Mouse (Mus musculus): Measurements from ENCODE around the gene Mettl14. TPM values are rescaled to one million over a fixed set of nuclear protein-coding genes. Genes with fewer than 3 reads are reported as not detected.
"Not testable (repeated sequence)": the region's sequence is repeated elsewhere in the genome, so short reads cannot be mapped to it uniquely, and the experiment has no call there.

The Mettl14 gene
- polyA plus RNA-seq, 1 experiment from 2014 or later = 6.9 TPM

GRCm38 (mm10) chr3:123371766-123372535 is 14.0 kb downstream of the Mettl14 start:
- 49% methylated on average over 11 of the region's 11 CpGs for WGBS (ENCODE audit: insufficient replicate concordance)
- no peaks in the 10 kb centered on the region for H3K27me3 ChIP-seq (ENCODE audit: control insufficient read depth, insufficient read depth, low read depth, low read length)
- no peak overlapping the region for H3K27ac ChIP-seq (ENCODE audit: low read length)
- H3K9ac ChIP-seq (ENCODE audit: low read depth, low read length) = no peak overlapping the region
- no peak overlapping the region for H3K4me3 ChIP-seq (ENCODE audit: low read depth, low read length)
- H3K4me1 ChIP-seq (ENCODE audit: control insufficient read depth, low read depth, low read length) = no peaks in the 10 kb centered on the region
- peaks cover 12% of the 10 kb centered on the region for H3K36me3 ChIP-seq (ENCODE audit: control insufficient read depth, insufficient read depth)
- no peak overlapping the region for H3K4me2 ChIP-seq (ENCODE audit: low read depth, low read length)
- peak; percentile 24; the same call in 1 of the 2 replicates for ATAC-seq (ENCODE audit: low read depth)
- no peaks in the 10 kb centered on the region for H3K9me3 ChIP-seq (replicated peaks; ENCODE audit: control insufficient read depth, low read length)

GRCm38 (mm10) chr3:123370927-123371326 is 15.0 kb downstream of the Mettl14 start:
- no peaks in the 10 kb centered on the region for H3K27me3 ChIP-seq (ENCODE audit: control insufficient read depth, insufficient read depth, low read depth, low read length)
- no peak overlapping the region for H3K4me3 ChIP-seq (ENCODE audit: low read depth, low read length)
- H3K36me3 ChIP-seq (ENCODE audit: control insufficient read depth, insufficient read depth) = peaks cover 13% of the 10 kb centered on the region
- no peak overlapping the region for H3K27ac ChIP-seq (ENCODE audit: low read length)
- no peaks in the 10 kb centered on the region for H3K9me3 ChIP-seq (replicated peaks; ENCODE audit: control insufficient read depth, low read length)
- 80% methylated on average over 5 of the region's 5 CpGs for WGBS (ENCODE audit: insufficient replicate concordance)
- no peak for ATAC-seq (ENCODE audit: low read depth)
- H3K4me2 ChIP-seq (ENCODE audit: low read depth, low read length) = no peak overlapping the region
- H3K4me1 ChIP-seq (ENCODE audit: control insufficient read depth, low read depth, low read length) = no peaks in the 10 kb centered on the region
- H3K9ac ChIP-seq (ENCODE audit: low read depth, low read length) = no peak overlapping the region

GRCm38 (mm10) chr3:123369161-123369560 is 16.7 kb downstream of the Mettl14 start:
- H3K4me2 ChIP-seq (ENCODE audit: low read depth, low read length) = no peak overlapping the region
- H3K9me3 ChIP-seq (replicated peaks; ENCODE audit: control insufficient read depth, low read length) = no peaks in the 10 kb centered on the region
- peaks cover 12% of the 10 kb centered on the region for H3K36me3 ChIP-seq (ENCODE audit: control insufficient read depth, insufficient read depth)
- H3K4me1 ChIP-seq (ENCODE audit: control insufficient read depth, low read depth, low read length) = no peaks in the 10 kb centered on the region
- no peak overlapping the region for H3K27ac ChIP-seq (ENCODE audit: low read length)
- H3K9ac ChIP-seq (ENCODE audit: low read depth, low read length) = no peak overlapping the region
- H3K4me3 ChIP-seq (ENCODE audit: low read depth, low read length) = no peak overlapping the region
- ATAC-seq (ENCODE audit: low read depth) = no peak
- WGBS (ENCODE audit: insufficient replicate concordance) = 81% methylated on average over 12 of the region's 12 CpGs
- no peaks in the 10 kb centered on the region for H3K27me3 ChIP-seq (ENCODE audit: control insufficient read depth, insufficient read depth, low read depth, low read length)

- not testable (repeated sequence) for ATAC-seq (ENCODE audit: low read depth); H3K36me3 ChIP-seq (ENCODE audit: control insufficient read depth, insufficient read depth); H3K27me3 ChIP-seq (ENCODE audit: control insufficient read depth, insufficient read depth, low read depth, low read length); H3K4me1 ChIP-seq (ENCODE audit: control insufficient read depth, low read depth, low read length); H3K27ac ChIP-seq (ENCODE audit: low read length); H3K9ac ChIP-seq (ENCODE audit: low read depth, low read length); H3K4me2 ChIP-seq (ENCODE audit: low read depth, low read length); H3K9me3 ChIP-seq (replicated peaks; ENCODE audit: control insufficient read depth, low read length); H3K4me3 ChIP-seq (ENCODE audit: low read depth, low read length)
- 59% methylated on average over 2 of the region's 2 CpGs for whole genome bisulfite sequencing (ENCODE audit: insufficient replicate concordance)
Measured at GRCm38 (mm10) chr3:123366820-123367219, 19.1 kb downstream of the Mettl14 start.

GRCm38 (mm10) chr3:123356377-123356991 is 29.4 kb downstream of the Mettl14 start:
- no peak overlapping the region for H3K9ac ChIP-seq (ENCODE audit: low read depth, low read length)
- no peak overlapping the region for H3K27ac ChIP-seq (ENCODE audit: low read length)
- peaks cover 3% of the 10 kb centered on the region; the same call in 1 of the 2 replicates for H3K36me3 ChIP-seq (ENCODE audit: control insufficient read depth, insufficient read depth)
- ATAC-seq (ENCODE audit: low read depth) = no peak
- no peak overlapping the region for H3K4me3 ChIP-seq (ENCODE audit: low read depth, low read length)
- no peak overlapping the region for H3K4me2 ChIP-seq (ENCODE audit: low read depth, low read length)
- no peaks in the 10 kb centered on the region for H3K27me3 ChIP-seq (ENCODE audit: control insufficient read depth, insufficient read depth, low read depth, low read length)
- H3K4me1 ChIP-seq (ENCODE audit: control insufficient read depth, low read depth, low read length) = no peaks in the 10 kb centered on the region
- 41% methylated on average over 4 of the region's 4 CpGs for WGBS (ENCODE audit: insufficient replicate concordance)
- H3K9me3 ChIP-seq (replicated peaks; ENCODE audit: control insufficient read depth, low read length) = no peaks in the 10 kb centered on the region

- WGBS (ENCODE audit: insufficient replicate concordance) = 73% methylated on average over 9 of the region's 9 CpGs
- Histone ChIP-seq H3K27me3 (ENCODE audit: control insufficient read depth, insufficient read depth, low read depth, low read length) (no peaks in the 10 kb centered on the region), H3K4me3 (ENCODE audit: low read depth, low read length) (no peak overlapping the region), H3K36me3 (ENCODE audit: control insufficient read depth, insufficient read depth) (peaks cover 3% of the 10 kb centered on the region; the same call in 1 of the 2 replicates), H3K9me3 (replicated peaks; ENCODE audit: control insufficient read depth, low read length) (no peaks in the 10 kb centered on the region), H3K4me2 (ENCODE audit: low read depth, low read length) (no peak overlapping the region), H3K9ac (ENCODE audit: low read depth, low read length) (no peak overlapping the region), H3K4me1 (ENCODE audit: control insufficient read depth, low read depth, low read length) (no peaks in the 10 kb centered on the region), H3K27ac (ENCODE audit: low read length) (no peak overlapping the region)
- ATAC-seq (ENCODE audit: low read depth) = no peak
Measured at GRCm38 (mm10) chr3:123354388-123354787, 31.5 kb downstream of the Mettl14 start.

GRCm38 (mm10) chr3:123353661-123354060 is 32.2 kb downstream of the Mettl14 start:
- no peak overlapping the region for H3K27ac ChIP-seq (ENCODE audit: low read length)
- WGBS (ENCODE audit: insufficient replicate concordance) = 73% methylated on average over 12 of the region's 12 CpGs
- H3K36me3 ChIP-seq (ENCODE audit: control insufficient read depth, insufficient read depth) = peaks cover 3% of the 10 kb centered on the region; the same call in 1 of the 2 replicates
- no peaks in the 10 kb centered on the region for H3K4me1 ChIP-seq (ENCODE audit: control insufficient read depth, low read depth, low read length)
- H3K4me2 ChIP-seq (ENCODE audit: low read depth, low read length) = no peak overlapping the region
- no peak overlapping the region for H3K9ac ChIP-seq (ENCODE audit: low read depth, low read length)
- no peaks in the 10 kb centered on the region for H3K9me3 ChIP-seq (replicated peaks; ENCODE audit: control insufficient read depth, low read length)
- no peak for ATAC-seq (ENCODE audit: low read depth)
- H3K4me3 ChIP-seq (ENCODE audit: low read depth, low read length) = no peak overlapping the region
- no peaks in the 10 kb centered on the region for H3K27me3 ChIP-seq (ENCODE audit: control insufficient read depth, insufficient read depth, low read depth, low read length)

- peaks cover 3% of the 10 kb centered on the region; the same call in 1 of the 2 replicates for H3K36me3 ChIP-seq (ENCODE audit: control insufficient read depth, insufficient read depth)
- 49% methylated on average over 6 of the region's 6 CpGs for WGBS (ENCODE audit: insufficient replicate concordance)
Measured at GRCm38 (mm10) chr3:123353183-123353582, 32.7 kb downstream of the Mettl14 start.

GRCm38 (mm10) chr3:123351519-123351918 is 34.4 kb downstream of the Mettl14 start:
- Histone ChIP-seq H3K9me3 (replicated peaks; ENCODE audit: control insufficient read depth, low read length) (no peaks in the 10 kb centered on the region), H3K36me3 (ENCODE audit: control insufficient read depth, insufficient read depth) (peaks cover 3% of the 10 kb centered on the region; the same call in 1 of the 2 replicates), H3K9ac (ENCODE audit: low read depth, low read length) (no peak overlapping the region), H3K27me3 (ENCODE audit: control insufficient read depth, insufficient read depth, low read depth, low read length) (no peaks in the 10 kb centered on the region), H3K27ac (ENCODE audit: low read length) (no peak overlapping the region), H3K4me2 (ENCODE audit: low read depth, low read length) (no peak overlapping the region), H3K4me1 (ENCODE audit: control insufficient read depth, low read depth, low read length) (no peaks in the 10 kb centered on the region), H3K4me3 (ENCODE audit: low read depth, low read length) (no peak overlapping the region)
- WGBS (ENCODE audit: insufficient replicate concordance) = 41% methylated on average over 2 of the region's 2 CpGs
- ATAC-seq (ENCODE audit: low read depth) = no peak

More at GRCm38 (mm10) chr3:123353183-123353582, 32.7 kb downstream of the Mettl14 start:
- no peak overlapping the region for H3K4me3 ChIP-seq (ENCODE audit: low read depth, low read length)
- H3K9ac ChIP-seq (ENCODE audit: low read depth, low read length) = no peak overlapping the region
- no peaks in the 10 kb centered on the region for H3K27me3 ChIP-seq (ENCODE audit: control insufficient read depth, insufficient read depth, low read depth, low read length)
- no peak overlapping the region for H3K27ac ChIP-seq (ENCODE audit: low read length)
- H3K4me2 ChIP-seq (ENCODE audit: low read depth, low read length) = no peak overlapping the region
- H3K4me1 ChIP-seq (ENCODE audit: control insufficient read depth, low read depth, low read length) = no peaks in the 10 kb centered on the region
- no peaks in the 10 kb centered on the region for H3K9me3 ChIP-seq (replicated peaks; ENCODE audit: control insufficient read depth, low read length)
- ATAC-seq (ENCODE audit: low read depth) = no peak
